Mouse (Mus musculus) thymus, adult 2 months (tissue): ENCODE measurements around the gene Olfr1254.

Source experiments
- CTCF ChIP-seq: fragments of 200-500 bp; IDR thresholded peaks from 2 replicates; pipeline ENCODE4 v1.5.1; 2012; ENCODE audit warnings: mild to moderate bottlenecking, control low read depth, low read length, moderate library complexity, borderline replicate concordance; ENCODE audit not compliant: control insufficient read depth, poor library complexity, insufficient read depth; ENCODE audit errors: extremely low read depth
- POLR2A ChIP-seq: fragments of 200-500 bp; IDR thresholded peaks from 2 replicates; pipeline ENCODE4 v1.6.1; 2012; ENCODE audit warnings: mild to moderate bottlenecking, low read length, control low read depth, moderate library complexity; ENCODE audit not compliant: control insufficient read depth, poor library complexity, insufficient read depth; ENCODE audit errors: extremely low read depth

DNA sequence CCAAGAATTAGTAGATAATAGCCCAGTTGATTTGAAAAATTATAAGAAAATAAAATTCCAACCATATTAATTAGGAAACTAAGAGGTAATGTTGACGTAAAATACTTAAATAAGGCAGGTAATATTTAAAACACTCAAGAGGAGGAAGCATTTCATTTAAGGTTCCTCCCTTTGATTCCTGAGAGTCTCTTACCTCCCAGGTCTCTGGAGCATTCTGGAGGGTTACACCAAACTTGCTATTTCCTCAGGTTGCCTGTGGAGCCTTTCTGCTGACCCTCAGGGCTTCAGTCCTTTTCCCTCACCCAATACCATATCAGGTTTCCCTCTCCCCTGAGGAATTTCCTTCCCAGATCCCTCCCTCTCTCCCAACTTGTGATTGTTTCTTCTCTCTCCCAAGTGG, 36.4 kb downstream of the Olfr1254 start, which contains the start of gene Olfr1253:
- TF ChIP-seq POLR2A (no peak), CTCF (no peak)
